Mouse (Mus musculus) heart, postnatal 0 days (tissue): ENCODE results near the gene Apool. TPM values are rescaled to one million over a fixed set of nuclear protein-coding genes. Genes with fewer than 3 reads are reported as not detected.
A peak's percentile ranks its signal among the peaks of the same experiment; 100 is the strongest.
"Not testable (repeated sequence)": the region's sequence is repeated elsewhere in the genome, so short reads cannot be mapped to it uniquely, and the experiment has no call there.

Experiments
- ATAC-seq: fragments of 200-750 bp; cut with Nextera tagmentation; 2 replicates; pipeline ENCODE4 v1.8.0; 2017; ENCODE audit warnings: low read depth, moderate number of reproducible peaks, moderate library complexity; ENCODE audit not compliant: insufficient read depth
- DNase-seq: peaks from one replicate; pipeline ENCODE4 v3.0.0-alpha.2; 2016; ENCODE audit warnings: low spot score
- H3K27ac ChIP-seq: fragments of 300-500 bp; sonication (generic); 2 replicates; pipeline ENCODE4 v1.5.1; 2014; ENCODE audit warnings: low read depth, mild to moderate bottlenecking
- H3K27me3 ChIP-seq: fragments of 300-500 bp; sonication (generic); 2 replicates; pipeline ENCODE4 v1.6.1; 2014; ENCODE audit warnings: low read length, mixed read lengths; ENCODE audit not compliant: control insufficient read depth, insufficient read depth
- H3K36me3 ChIP-seq: fragments of 300-500 bp; sonication (generic); replicated peaks from 2 replicates; pipeline ENCODE4 v1.6.1; 2014; ENCODE audit warnings: low read length, mixed read lengths; ENCODE audit not compliant: control insufficient read depth, insufficient read depth
- H3K4me1 ChIP-seq: fragments of 300-500 bp; sonication (generic); 2 replicates; pipeline ENCODE4 v1.6.1; 2014; ENCODE audit warnings: antibody characterized with exemption; ENCODE audit not compliant: control insufficient read depth, insufficient read depth
- H3K4me2 ChIP-seq: fragments of 300-500 bp; sonication (generic); 2 replicates; pipeline ENCODE4 v1.6.1; 2014; ENCODE audit warnings: low read depth, mild to moderate bottlenecking, low read length, moderate library complexity
- H3K4me3 ChIP-seq: fragments of 300-500 bp; sonication (generic); 2 replicates; pipeline ENCODE4 v1.5.1; 2014; ENCODE audit warnings: low read depth, low read length
- H3K9ac ChIP-seq: fragments of 300-500 bp; sonication (generic); replicated peaks from 2 replicates; pipeline ENCODE4 v1.6.1; 2014; ENCODE audit warnings: low read depth, low read length, mixed read lengths
- H3K9me3 ChIP-seq: fragments of 300-500 bp; sonication (generic); replicated peaks from 2 replicates; pipeline ENCODE4 v1.6.1; 2016; ENCODE audit warnings: low read length; ENCODE audit not compliant: control insufficient read depth
- CTCF ChIP-seq: IDR thresholded peaks from 2 replicates; pipeline ENCODE4 v1.5.1; 2016; ENCODE audit warnings: antibody characterized with exemption, control low read depth, low read depth
- EP300 ChIP-seq: IDR thresholded peaks from 2 replicates; pipeline ENCODE4 v1.6.1; 2016; ENCODE audit warnings: antibody characterized with exemption, low read depth
- WGBS: fragments of 180-500 bp; shearing (Covaris S2); extraction: QIAGEN DNeasy Blood & Tissue Kit; methylation state at CpG from one replicate; pipeline ENCODE4 v1.1.7; 2014; 5-methylcytosine and 5-hydroxymethylcytosine counted together
- polyA plus RNA-seq: library from polyadenylated mRNA; unstranded; fragments of >200 nt; fragmentation: Nextera tagmentation; extraction: Ambion mirVana; gene quantifications from 2 replicates; pipeline ENCODE4 v1.2.1, GENCODE M21; 2015
- total RNA-seq: library from RNA; depleted of rRNA; stranded (reverse); fragments of >200 nt; gene quantifications from 2 replicates; pipeline ENCODE4 v1.2.3, GENCODE M21; 2014; ENCODE audit warnings: low replicate concordance

Gene Apool
- total and polyA plus RNA-seq, 2 experiments from 2014 or later, result 36.0 to 101 TPM

DNA sequence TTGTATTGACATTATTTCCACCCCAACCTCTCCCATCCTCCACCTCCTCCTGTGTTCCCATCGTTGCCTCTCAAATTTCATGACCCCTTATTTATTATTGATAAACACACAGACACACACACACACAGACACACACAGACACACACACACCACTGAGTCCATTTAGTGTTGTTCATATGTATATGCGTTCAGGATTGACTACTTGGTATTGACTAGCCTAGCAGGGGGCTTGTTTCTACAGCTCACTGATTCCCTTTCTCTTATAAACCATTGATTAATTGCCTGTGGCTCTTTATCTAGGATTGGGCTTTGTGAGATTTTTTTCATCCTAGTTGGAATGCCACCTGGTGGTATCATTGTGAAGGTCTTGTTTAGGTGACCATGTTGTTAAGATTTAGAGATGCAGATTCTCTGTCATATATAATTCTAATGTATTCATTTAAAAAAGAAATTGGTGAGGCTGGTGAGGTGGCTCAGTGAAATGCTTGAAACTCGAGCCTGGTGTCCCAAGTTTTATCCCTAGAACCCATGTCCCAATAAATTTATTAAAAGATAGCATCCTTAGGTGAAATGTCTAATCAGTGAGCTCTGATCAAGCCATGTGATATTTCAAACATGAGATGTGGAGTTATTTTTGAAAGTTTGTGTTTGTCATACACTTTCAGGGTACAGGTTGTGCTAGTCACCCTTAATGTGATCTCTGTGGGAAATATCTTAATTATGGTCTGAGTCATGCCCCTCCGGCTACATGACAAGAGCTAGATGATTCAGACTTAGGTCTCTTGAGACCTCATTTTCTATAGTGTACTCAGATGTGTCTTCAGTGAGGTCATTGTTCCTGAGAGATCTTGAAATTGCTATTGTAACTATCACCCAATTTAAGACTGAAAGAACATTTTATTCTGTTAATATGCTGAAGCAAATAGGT, 36.6 kb downstream of the Apool start:
- TF ChIP-seq CTCF, result no peak
- TF ChIP-seq EP300, result no peak
- H3K27ac ChIP-seq, result no peak overlapping the region
- no peaks in the 10 kb centered on the region for H3K9me3 ChIP-seq
- no peaks in the 10 kb centered on the region for H3K27me3 ChIP-seq
- no peaks in the 10 kb centered on the region for H3K36me3 ChIP-seq
- no peak overlapping the region for H3K4me2 ChIP-seq
- H3K4me1 ChIP-seq, result no peaks in the 10 kb centered on the region
- no peak overlapping the region for H3K4me3 ChIP-seq
- no peak for DNase-seq
- 66% methylated on average over 4 of the region's 4 CpGs for WGBS
- no peak for ATAC-seq
- no peak overlapping the region for H3K9ac ChIP-seq

DNA sequence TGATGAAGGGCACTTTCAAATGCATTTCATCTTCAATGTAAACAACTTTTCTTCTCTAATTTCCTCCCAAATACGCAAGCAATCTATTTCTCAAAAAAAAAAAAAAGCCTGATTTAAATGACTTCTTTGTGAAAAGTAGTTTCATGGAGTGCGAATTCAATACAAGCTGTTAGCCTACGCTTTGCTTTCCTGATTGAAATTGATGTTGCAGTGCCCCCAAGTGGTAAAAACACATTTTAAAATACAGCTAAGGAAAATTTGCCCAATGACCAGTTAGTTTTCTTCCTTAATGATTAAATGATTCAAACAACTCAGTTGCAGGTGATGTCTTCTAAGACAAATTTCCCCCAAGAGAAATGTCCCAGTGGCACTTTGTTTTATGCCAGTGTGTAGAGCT, 37.3 kb downstream of the Apool start:
- H3K27ac ChIP-seq, result no peak overlapping the region
- no peak overlapping the region for H3K9ac ChIP-seq
- H3K9me3 ChIP-seq, result no peaks in the 10 kb centered on the region
- no peaks in the 10 kb centered on the region for H3K36me3 ChIP-seq
- WGBS, result 35% methylated on average over 3 of the region's 3 CpGs
- H3K4me1 ChIP-seq, result no peaks in the 10 kb centered on the region
- H3K27me3 ChIP-seq, result no peaks in the 10 kb centered on the region
- no peak for TF ChIP-seq EP300
- TF ChIP-seq CTCF, result peak; percentile 40
- ATAC-seq (no peak), DNase-seq (no peak)
- no peak overlapping the region for H3K4me3 ChIP-seq
- H3K4me2 ChIP-seq, result no peak overlapping the region

DNA sequence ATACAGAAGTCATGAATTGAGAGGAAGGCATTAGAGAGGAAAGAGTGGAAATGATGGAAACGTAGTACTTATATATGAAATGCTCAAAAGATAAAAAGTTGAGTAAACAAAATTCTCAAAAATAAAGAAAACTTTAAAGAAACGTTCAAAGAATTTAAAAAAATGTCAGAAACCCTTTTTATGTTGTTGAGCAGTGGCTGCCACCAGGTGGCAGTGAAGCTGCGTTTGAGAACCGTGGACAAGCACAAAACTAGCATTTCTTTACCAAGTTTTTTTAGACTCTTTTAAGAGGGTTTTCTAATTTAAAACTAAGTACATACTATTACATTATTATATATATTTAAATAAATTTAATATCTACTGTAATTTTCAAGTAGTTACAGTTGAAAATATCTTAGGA, 57.3 kb downstream of the Apool start:
- no peak for ATAC-seq
- Histone ChIP-seq H3K27ac (no peak overlapping the region), H3K27me3 (no peaks in the 10 kb centered on the region), H3K9ac (no peak overlapping the region), H3K4me2 (no peak overlapping the region), H3K36me3 (peaks cover 3% of the 10 kb centered on the region), H3K4me3 (no peak overlapping the region), H3K4me1 (no peaks in the 10 kb centered on the region), H3K9me3 (0 out of 2 replicates have a peak, but pooled peaks cover 4% of the 10 kb centered on the region)
- TF ChIP-seq CTCF (peak; percentile 20; the same call in 1 of the 2 replicates), EP300 (no peak)
- no peak for DNase-seq
- 36% methylated on average over 4 of the region's 4 CpGs for WGBS

DNA sequence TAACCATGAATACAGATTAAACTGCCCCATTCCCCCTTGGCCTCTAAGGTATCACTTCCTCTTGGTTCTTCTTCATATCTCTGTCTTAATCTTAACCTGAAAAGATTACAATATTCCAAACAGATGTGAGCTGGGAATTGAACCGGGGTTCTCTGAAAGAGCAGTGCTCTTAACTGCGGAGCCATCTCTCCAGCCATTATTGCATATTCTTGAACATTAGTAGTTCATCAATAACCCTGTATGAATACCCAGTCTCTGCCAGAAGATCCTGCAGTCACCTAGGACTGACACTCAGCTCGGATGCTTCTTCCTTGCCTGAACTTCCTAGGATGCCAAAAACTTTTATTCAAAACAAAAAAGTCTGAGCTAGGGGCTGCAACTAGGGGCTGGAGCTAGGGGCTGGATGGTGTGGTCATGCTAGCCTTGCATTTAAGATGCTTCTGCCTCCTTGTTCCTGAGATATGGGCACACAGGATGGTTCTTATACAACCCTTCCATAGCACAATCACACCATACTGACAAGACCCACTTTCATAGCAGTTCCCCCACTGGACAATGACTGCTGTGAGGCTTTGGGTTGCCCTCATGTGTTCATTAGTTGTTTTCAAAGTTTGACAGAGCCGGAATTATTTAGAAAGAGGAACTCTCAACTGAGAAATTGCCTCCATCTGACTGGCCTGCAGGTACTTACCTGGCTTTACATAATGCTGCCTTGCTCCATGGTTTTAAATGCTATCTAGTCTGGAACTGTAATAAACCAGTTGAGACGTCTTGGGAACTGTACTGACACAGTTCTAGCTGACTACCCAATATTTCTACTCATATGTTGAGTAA, 59.7 kb downstream of the Apool start:
- not testable (repeated sequence) for H3K4me1 ChIP-seq, H3K9me3 ChIP-seq, DNase-seq, H3K36me3 ChIP-seq, H3K4me3 ChIP-seq, H3K27me3 ChIP-seq, H3K27ac ChIP-seq, H3K9ac ChIP-seq, H3K4me2 ChIP-seq
- peak; percentile 96 for ATAC-seq
- WGBS, result 73% methylated on average over 5 of the region's 5 CpGs

DNA sequence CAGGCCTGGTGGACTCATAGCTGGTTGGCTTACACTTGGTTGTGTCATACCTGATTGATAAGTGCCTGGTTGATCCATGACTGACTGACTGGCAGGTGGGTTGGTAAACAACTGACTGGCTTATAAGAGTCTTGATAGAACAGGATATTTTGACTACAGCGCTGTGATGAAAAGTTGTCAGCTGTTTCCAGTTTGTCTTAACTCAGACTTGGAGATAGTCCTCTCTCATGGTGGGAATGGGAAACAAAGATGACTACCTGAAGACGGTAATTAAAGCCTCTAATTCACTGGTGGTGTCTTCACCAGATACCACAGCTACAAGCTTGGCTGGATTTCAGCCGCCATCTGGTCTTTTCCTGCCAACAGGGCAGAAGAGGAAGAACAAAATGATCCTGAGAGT, 95.5 kb downstream of the Apool start, which contains the start of gene Satl1:
TSS of gene Satl1 (minus strand) at position 101 of the 400 bp plus-strand sequence.
- H3K27me3 ChIP-seq, result no peaks in the 10 kb centered on the region
- no peak within 1 kb of the TSS for H3K9ac ChIP-seq
- DNase-seq (no peak), ATAC-seq (no peak)
- no peak within 1 kb of the TSS for H3K4me3 ChIP-seq
- no peaks in the 10 kb centered on the region for H3K4me1 ChIP-seq
- WGBS, result 62% methylated on average over 3 of the region's 3 CpGs
- TF ChIP-seq EP300 (no peak), CTCF (no peak)
- no peaks in the 10 kb centered on the region for H3K9me3 ChIP-seq
- no peak within 1 kb of the TSS for H3K27ac ChIP-seq
- H3K36me3 ChIP-seq, result no peaks in the 10 kb centered on the region
- H3K4me2 ChIP-seq, result no peak within 1 kb of the TSS
